In the genomic region with DNA sequence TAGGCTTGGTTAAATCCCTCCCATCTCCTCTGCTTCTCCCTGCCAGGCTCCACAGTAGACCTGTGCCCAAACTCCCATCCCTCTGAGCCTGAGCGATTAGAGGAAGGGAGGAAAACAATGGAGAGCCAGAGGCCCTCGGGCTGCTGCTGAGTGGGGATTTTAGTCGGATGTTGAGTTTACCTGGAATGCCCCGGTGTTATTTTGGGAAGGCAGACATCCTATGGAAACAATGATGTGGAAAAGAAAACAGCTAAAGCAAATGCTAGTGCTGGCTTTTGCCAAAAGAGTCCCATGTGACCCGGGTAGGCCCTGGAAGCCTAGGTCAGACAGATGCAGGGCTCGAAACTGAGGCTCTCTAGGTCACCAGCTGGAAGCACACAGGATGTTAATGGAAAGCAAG, we compare ENCODE assay signal across 26 mouse cellular contexts.
A peak's percentile ranks its signal among the peaks of the same experiment; 100 is the strongest.
DNase-seq lines count a peak whose midpoint lies in the region; ATAC-seq and TF ChIP-seq lines count a peak whose summit lies in the region.
"Had no signal": no experiment of that assay in that cellular context is flagged by ENCODE, and none has a peak within 500 bp of the region (broad histone marks: within the 10 kb centered on the region; RNA-seq: fewer than 3 reads in every experiment).

No protein-coding gene starts in this region.

- intact Hi-C loops in heart, adult 2 months (cut with DNase I) = no loop called here

- no peaks in the 10 kb centered on the region for H3K9me3 ChIP-seq in kidney, embryonic 14.5 days (ENCODE audit: control insufficient read depth, low read length)
- H3K9me3 ChIP-seq in heart, embryonic 14.5 days (ENCODE audit: control insufficient read depth, low read length) = no peaks in the 10 kb centered on the region
- no peaks in the 10 kb centered on the region for H3K9me3 ChIP-seq in limb, embryonic 10.5 days (replicated peaks)
- H3K9me3 ChIP-seq: embryonic facial prominence, embryonic 15.5 days; hindbrain, embryonic 13.5 days; limb, embryonic 15.5 days; liver, embryonic 15.5 days; lung, embryonic 15.5 days; midbrain, embryonic 15.5 days; neural tube, embryonic 13.5 days had no signal

- no peaks in the 10 kb centered on the region for H3K36me3 ChIP-seq in kidney, embryonic 14.5 days (ENCODE audit: control insufficient read depth, insufficient read depth, low read length)
- H3K36me3 ChIP-seq in heart, adult 2 months (ENCODE audit: control insufficient read depth, insufficient read depth, low read length) = no peaks in the 10 kb centered on the region
- H3K36me3 ChIP-seq in heart, embryonic 14.5 days (ENCODE audit: control insufficient read depth, insufficient read depth, low read length) = no peaks in the 10 kb centered on the region
- no peaks in the 10 kb centered on the region for H3K36me3 ChIP-seq in limb, embryonic 10.5 days
- H3K36me3 ChIP-seq: embryonic facial prominence, embryonic 15.5 days; hindbrain, embryonic 13.5 days; limb, embryonic 15.5 days; liver, embryonic 15.5 days; lung, embryonic 15.5 days; midbrain, embryonic 15.5 days; neural tube, embryonic 13.5 days had no signal

- no peak overlapping the region for H3K9ac ChIP-seq in kidney, embryonic 14.5 days (ENCODE audit: low read depth, low read length)
- H3K9ac ChIP-seq in heart, adult 2 months (ENCODE audit: low read depth, low read length) = no peak overlapping the region
- no peak overlapping the region for H3K9ac ChIP-seq in heart, embryonic 14.5 days (ENCODE audit: low read length)
- H3K9ac ChIP-seq: embryonic facial prominence, embryonic 15.5 days; hindbrain, embryonic 13.5 days; limb, embryonic 15.5 days; liver, embryonic 15.5 days; lung, embryonic 15.5 days; midbrain, embryonic 15.5 days; neural tube, embryonic 13.5 days had no signal

- H3K27me3 ChIP-seq in kidney, embryonic 14.5 days (ENCODE audit: control insufficient read depth, insufficient read depth, low read length) = no peaks in the 10 kb centered on the region
- no peaks in the 10 kb centered on the region for H3K27me3 ChIP-seq in heart, adult 2 months (ENCODE audit: control insufficient read depth, insufficient read depth, low read length)
- no peaks in the 10 kb centered on the region for H3K27me3 ChIP-seq in heart, embryonic 14.5 days (ENCODE audit: control insufficient read depth, insufficient read depth, low read length)
- no peaks in the 10 kb centered on the region for H3K27me3 ChIP-seq in limb, embryonic 10.5 days (ENCODE audit: low read depth, poor library complexity, severe bottlenecking)
- H3K27me3 ChIP-seq: embryonic facial prominence, embryonic 15.5 days; hindbrain, embryonic 13.5 days; limb, embryonic 15.5 days; liver, embryonic 15.5 days; lung, embryonic 15.5 days; midbrain, embryonic 15.5 days; neural tube, embryonic 13.5 days had no signal

- ATAC-seq in kidney, embryonic 14.5 days (ENCODE audit: low FRiP score, low TSS enrichment) = no peak
- no peak for ATAC-seq in heart, embryonic 14.5 days (ENCODE audit: insufficient number of reproducible peaks, insufficient read depth, low FRiP score, low read depth)
- ATAC-seq: forebrain, embryonic 14.5 days; inflammation-experienced regulatory T-cells, adult 6 months; midbrain, embryonic 15.5 days had no signal

- H3K27ac ChIP-seq in kidney, embryonic 14.5 days (ENCODE audit: low read depth, low read length) = 0 out of 2 replicates have a peak overlapping the region, but pooled peaks have one; percentile 14
- H3K27ac ChIP-seq in heart, adult 2 months = peak overlapping the region; percentile 46
- H3K27ac ChIP-seq in heart, embryonic 14.5 days (replicated peaks in 1 of 2; ENCODE audit: control insufficient read depth in 1 of 2, insufficient read depth in 1 of 2, low read depth in 2 of 2, low read length in 2 of 2) = peak overlapping the region; percentile 29 to 69
- H3K27ac ChIP-seq in limb, embryonic 10.5 days = peak overlapping the region; percentile 16
- H3K27ac ChIP-seq: hindbrain, embryonic 13.5 days; limb, embryonic 15.5 days; liver, embryonic 15.5 days; lung, embryonic 15.5 days; midbrain, embryonic 15.5 days; neural tube, embryonic 13.5 days had no signal

- TF ChIP-seq EP300 in heart, adult 2 months (IDR thresholded peaks at IDR 0.05; ENCODE audit: insufficient read depth, low read depth, low read length) = no peak

- H3K4me3 ChIP-seq in kidney, embryonic 14.5 days (ENCODE audit: low read length) = no peak overlapping the region
- H3K4me3 ChIP-seq in heart, adult 2 months = no peak overlapping the region
- H3K4me3 ChIP-seq in heart, embryonic 14.5 days (ENCODE audit: control insufficient read depth in 1 of 2, insufficient read depth in 1 of 2, low read depth in 1 of 2, low read length in 2 of 2) = no peak overlapping the region
- no peak overlapping the region for H3K4me3 ChIP-seq in limb, embryonic 10.5 days
- H3K4me3 ChIP-seq: embryonic facial prominence, embryonic 15.5 days; hindbrain, embryonic 13.5 days; limb, embryonic 15.5 days; liver, embryonic 15.5 days; lung, embryonic 15.5 days; midbrain, embryonic 15.5 days; myocyte; neural tube, embryonic 13.5 days had no signal

- TF ChIP-seq POLR2A in heart, adult 2 months (IDR thresholded peaks at IDR 0.05; ENCODE audit: insufficient read depth, low read depth, low read length) = no peak

- 32% methylated on average over 6 of the region's 6 CpGs for WGBS in kidney, embryonic 14.5 days
- WGBS in heart, adult 2 months = 36% methylated on average over 6 of the region's 6 CpGs
- 29% methylated on average over 6 of the region's 6 CpGs for WGBS in heart, embryonic 14.5 days
- 72% methylated on average over 6 of the region's 6 CpGs for WGBS in limb, embryonic 10.5 days

- no peak for TF ChIP-seq CTCF in heart, adult 2 months (IDR thresholded peaks at IDR 0.05)

- peaks cover 17% of the 10 kb centered on the region; the same call in 1 of the 2 replicates for H3K4me1 ChIP-seq in kidney, embryonic 14.5 days (ENCODE audit: control insufficient read depth, insufficient read depth, low read length)
- H3K4me1 ChIP-seq in heart, adult 2 months (ENCODE audit: control insufficient read depth, insufficient read depth, low read length) = peaks cover 18% of the 10 kb centered on the region
- peaks cover 36 to 50% of the 10 kb centered on the region in 2 experiments for H3K4me1 ChIP-seq in heart, embryonic 14.5 days (ENCODE audit: control insufficient read depth in 2 of 2, insufficient read depth in 2 of 2, low read length in 2 of 2)
- peaks cover 13% of the 10 kb centered on the region for H3K4me1 ChIP-seq in limb, embryonic 10.5 days
- H3K4me1 ChIP-seq: liver, embryonic 15.5 days; midbrain, embryonic 15.5 days had no signal

- no peak for DNase-seq in kidney, postnatal 10 days
- DNase-seq in heart, adult 2 months = peak in 1 of 2 experiments; percentile 38
- DNase-seq in limb, embryonic 10.5 days (ENCODE audit: low spot score) = no peak
- DNase-seq in embryo, embryonic 10 days (ENCODE audit: low spot score) = no peak
- DNase-seq in adrenal gland, adult 8-10 months = no peak
- DNase-seq: adrenal gland, postnatal 36 days; cerebellum, adult 11-12 months; cerebellum, postnatal 14 days; gastrocnemius, postnatal 10 days; kidney, adult 18-20 months; kidney, postnatal 4 days; lung, postnatal 36 days; right cerebral cortex, postnatal 4 days; thymus, postnatal 25 days had no signal

- H3K79me2 ChIP-seq in heart, adult 2 months (replicated peaks; ENCODE audit: control insufficient read depth, insufficient read depth, low read length) = no peaks in the 10 kb centered on the region

- no peak overlapping the region for H3K4me2 ChIP-seq in kidney, embryonic 14.5 days (replicated peaks; ENCODE audit: low read depth, low read length)
- H3K4me2 ChIP-seq in heart, embryonic 14.5 days (ENCODE audit: low read length) = no peak overlapping the region
- H3K4me2 ChIP-seq: embryonic facial prominence, embryonic 15.5 days; hindbrain, embryonic 13.5 days; limb, embryonic 15.5 days; liver, embryonic 15.5 days; lung, embryonic 15.5 days; midbrain, embryonic 15.5 days; neural tube, embryonic 13.5 days had no signal
